Mouse (Mus musculus): ENCODE measurements at regions not wholly inside any gene's neighbourhood (a gene's known extent, or its start where the extent isn't known, plus 50 kb on each side); places are given as distances from the start of the nearest gene placed in this dataset.
"Not testable (repeated sequence)": the region's sequence is repeated elsewhere in the genome, so short reads cannot be mapped to it uniquely, and the experiment has no call there.

DNA sequence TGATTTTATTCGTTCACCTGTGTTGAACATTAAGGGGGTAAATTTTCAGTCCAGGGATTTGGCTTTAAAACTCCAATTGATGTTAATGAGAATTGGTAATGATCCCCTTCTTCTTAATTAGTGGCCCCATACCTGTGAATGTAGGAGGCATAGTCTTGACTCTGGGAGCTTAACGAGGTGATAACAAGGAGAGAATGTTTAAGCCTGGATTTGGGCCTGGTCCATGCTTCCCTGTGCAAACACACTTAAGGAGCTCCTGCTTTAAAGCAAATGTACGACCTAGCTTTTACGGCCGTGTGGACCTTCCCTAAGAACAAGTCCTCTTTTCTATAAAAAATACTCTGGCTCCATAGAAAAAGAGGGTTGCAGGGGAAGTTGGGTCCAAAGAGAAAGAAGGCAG is 206.1 kb upstream of the Zfp770 start:
- Histone ChIP-seq H3K4me2 (no peak overlapping the region), H3K4me3 (replicated peaks) (no peak overlapping the region), H3K9ac (no peak overlapping the region), H3K27me3 (no peaks in the 10 kb centered on the region), H3K36me3 (no peaks in the 10 kb centered on the region), H3K27ac (no peak overlapping the region), H3K4me1 (no peaks in the 10 kb centered on the region), H3K9me3 (replicated peaks) (no peaks in the 10 kb centered on the region)
- ATAC-seq (replicated peaks; ENCODE audit: low FRiP score), result no peak
- 44% methylated on average over 5 of the region's 5 CpGs for WGBS

DNA sequence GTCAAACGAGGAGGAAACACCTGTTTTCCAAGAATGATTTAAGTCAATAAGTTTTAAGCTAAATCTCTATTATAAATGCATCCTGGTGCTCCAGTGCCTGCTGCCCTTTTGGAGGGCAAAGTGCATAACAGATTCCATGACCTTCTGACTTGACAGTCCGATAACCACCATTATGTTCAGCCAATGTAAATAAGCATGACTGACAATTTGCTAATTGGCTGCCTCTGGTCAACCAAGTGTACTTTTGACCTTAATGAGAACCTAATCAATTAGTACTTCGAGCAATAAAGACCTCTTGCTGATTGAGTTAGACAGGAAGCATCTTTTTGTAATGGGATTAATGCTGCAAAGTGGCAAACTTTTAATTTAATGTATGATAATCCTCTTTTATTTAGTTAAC is 183.3 kb upstream of the Zfp770 start:
- Histone ChIP-seq H3K27ac (no peak overlapping the region), H3K27me3 (no peaks in the 10 kb centered on the region), H3K36me3 (no peaks in the 10 kb centered on the region), H3K4me2 (no peak overlapping the region), H3K4me3 (replicated peaks) (no peak overlapping the region), H3K4me1 (0 out of 2 replicates have a peak, but pooled peaks cover 8% of the 10 kb centered on the region), H3K9ac (no peak overlapping the region), H3K9me3 (replicated peaks) (no peaks in the 10 kb centered on the region)
- 25% methylated on average over 3 of the region's 3 CpGs for WGBS
- ATAC-seq (replicated peaks; ENCODE audit: low FRiP score), result no peak

- Histone ChIP-seq H3K4me3 (replicated peaks) (no peak overlapping the region), H3K27me3 (no peaks in the 10 kb centered on the region), H3K9ac (no peak overlapping the region), H3K9me3 (replicated peaks) (no peaks in the 10 kb centered on the region), H3K27ac (no peak overlapping the region), H3K4me1 (no peaks in the 10 kb centered on the region), H3K4me2 (no peak overlapping the region), H3K36me3 (no peaks in the 10 kb centered on the region)
- no peak for ATAC-seq (replicated peaks; ENCODE audit: low FRiP score)
- WGBS, result 85% methylated on average over 1 of the region's 1 CpGs
Observed at GRCm38 (mm10) chr2:114378844-114379533, 177.7 kb upstream of the Zfp770 start.

DNA sequence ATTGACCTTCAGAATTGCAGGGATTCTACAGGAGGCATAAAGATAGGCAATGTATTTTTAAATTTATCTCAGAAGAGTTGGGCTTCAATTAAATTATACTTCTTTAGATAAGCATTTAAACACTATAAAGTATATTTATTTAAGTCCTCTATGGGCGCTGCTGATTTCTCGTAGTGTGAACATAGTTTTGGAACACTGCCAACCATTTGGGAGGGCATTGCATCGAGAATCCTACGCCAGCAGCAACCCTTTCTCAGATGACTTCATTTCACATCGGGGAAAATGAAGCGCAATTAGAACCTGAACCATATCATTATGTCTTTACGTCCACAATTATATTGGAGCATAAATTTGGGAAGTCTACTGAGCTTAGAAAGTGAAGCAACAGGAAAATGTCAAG is 172.2 kb upstream of the Zfp770 start:
- Histone ChIP-seq H3K4me2 (no peak overlapping the region), H3K36me3 (no peaks in the 10 kb centered on the region), H3K9ac (no peak overlapping the region), H3K27me3 (no peaks in the 10 kb centered on the region), H3K4me3 (replicated peaks) (no peak overlapping the region), H3K27ac (no peak overlapping the region), H3K4me1 (no peaks in the 10 kb centered on the region), H3K9me3 (replicated peaks) (no peaks in the 10 kb centered on the region)
- no peak for ATAC-seq (replicated peaks; ENCODE audit: low FRiP score)
- 64% methylated on average over 7 of the region's 7 CpGs for WGBS

GRCm38 (mm10) chr2:114353876-114354275 is 152.6 kb upstream of the Zfp770 start:
- not testable (repeated sequence) for H3K4me1 ChIP-seq; ATAC-seq (replicated peaks; ENCODE audit: low FRiP score); H3K4me3 ChIP-seq (replicated peaks); H3K9ac ChIP-seq; H3K9me3 ChIP-seq (replicated peaks); H3K36me3 ChIP-seq; H3K27me3 ChIP-seq; H3K27ac ChIP-seq; H3K4me2 ChIP-seq
- WGBS, result 84% methylated on average over 11 of the region's 11 CpGs

- no peaks in the 10 kb centered on the region for H3K36me3 ChIP-seq
- ATAC-seq (replicated peaks; ENCODE audit: low FRiP score), result no peak
- WGBS, result 85% methylated on average over 9 of the region's 9 CpGs
- no peak overlapping the region for H3K4me2 ChIP-seq
- no peaks in the 10 kb centered on the region for H3K4me1 ChIP-seq
- H3K9me3 ChIP-seq (replicated peaks), result no peaks in the 10 kb centered on the region
- no peaks in the 10 kb centered on the region for H3K27me3 ChIP-seq
- H3K4me3 ChIP-seq (replicated peaks), result no peak overlapping the region
- H3K27ac ChIP-seq, result no peak overlapping the region
- no peak overlapping the region for H3K9ac ChIP-seq
Observed at GRCm38 (mm10) chr2:114340578-114341293, 139.5 kb upstream of the Zfp770 start.

- no peaks in the 10 kb centered on the region for H3K27me3 ChIP-seq
- H3K9ac ChIP-seq, result no peak overlapping the region
- H3K9me3 ChIP-seq (replicated peaks), result no peaks in the 10 kb centered on the region
- peaks cover 11% of the 10 kb centered on the region; the same call in 1 of the 2 replicates for H3K4me1 ChIP-seq
- H3K4me2 ChIP-seq, result no peak overlapping the region
- no peak overlapping the region for H3K4me3 ChIP-seq (replicated peaks)
- no peaks in the 10 kb centered on the region for H3K36me3 ChIP-seq
- 54% methylated on average over 3 of the region's 3 CpGs for WGBS
- H3K27ac ChIP-seq, result peak overlapping the region; percentile 38; the same call in 1 of the 2 replicates
- 0 out of 2 replicates have a peak, but pooled peaks have one; percentile 6 for ATAC-seq (replicated peaks; ENCODE audit: low FRiP score)
Observed at GRCm38 (mm10) chr2:114301746-114302145, 100.5 kb upstream of the Zfp770 start.

- H3K4me3 ChIP-seq (replicated peaks), result no peak overlapping the region
- no peaks in the 10 kb centered on the region for H3K27me3 ChIP-seq
- ATAC-seq (replicated peaks; ENCODE audit: low FRiP score), result no peak
- H3K9me3 ChIP-seq (replicated peaks), result no peaks in the 10 kb centered on the region
- 48% methylated on average over 1 of the region's 1 CpGs for WGBS
- H3K4me1 ChIP-seq, result no peaks in the 10 kb centered on the region
- H3K27ac ChIP-seq, result no peak overlapping the region
- no peak overlapping the region for H3K9ac ChIP-seq
- no peaks in the 10 kb centered on the region for H3K36me3 ChIP-seq
- H3K4me2 ChIP-seq, result no peak overlapping the region
Observed at GRCm38 (mm10) chr2:114295110-114295509, 93.8 kb upstream of the Zfp770 start.

GRCm38 (mm10) chr2:114291387-114291786 is 90.1 kb upstream of the Zfp770 start:
- Histone ChIP-seq H3K4me3 (replicated peaks) (no peak overlapping the region), H3K36me3 (no peaks in the 10 kb centered on the region), H3K4me1 (no peaks in the 10 kb centered on the region), H3K9ac (no peak overlapping the region), H3K4me2 (no peak overlapping the region), H3K27ac (no peak overlapping the region), H3K9me3 (replicated peaks) (no peaks in the 10 kb centered on the region), H3K27me3 (no peaks in the 10 kb centered on the region)
- WGBS, result 69% methylated on average over 5 of the region's 5 CpGs
- ATAC-seq (replicated peaks; ENCODE audit: low FRiP score), result no peak

- Histone ChIP-seq H3K36me3 (no peaks in the 10 kb centered on the region), H3K9me3 (replicated peaks) (no peaks in the 10 kb centered on the region)
- no peak for ATAC-seq (replicated peaks; ENCODE audit: low FRiP score)
Observed at GRCm38 (mm10) chr2:114275536-114275935, 74.3 kb upstream of the Zfp770 start.

GRCm38 (mm10) chr2:114260397-114261071 is 59.3 kb upstream of the Zfp770 start:
- 30% methylated on average over 8 of the region's 8 CpGs for WGBS
- H3K4me2 ChIP-seq, result 0 out of 2 replicates have a peak overlapping the region, but pooled peaks have one; percentile 19
- H3K27ac ChIP-seq, result peak overlapping the region; percentile 58; the same call in 1 of the 2 replicates
- H3K4me3 ChIP-seq (replicated peaks), result no peak overlapping the region
- no peaks in the 10 kb centered on the region for H3K27me3 ChIP-seq
- ATAC-seq (replicated peaks; ENCODE audit: low FRiP score), result peak; percentile 82
- peaks cover 5% of the 10 kb centered on the region; the same call in 1 of the 2 replicates for H3K4me1 ChIP-seq
- no peaks in the 10 kb centered on the region for H3K9me3 ChIP-seq (replicated peaks)
- no peak overlapping the region for H3K9ac ChIP-seq
- no peaks in the 10 kb centered on the region for H3K36me3 ChIP-seq

More at GRCm38 (mm10) chr2:114275536-114275935, 74.3 kb upstream of the Zfp770 start:
- Histone ChIP-seq H3K27me3 (no peaks in the 10 kb centered on the region), H3K9ac (no peak overlapping the region), H3K4me1 (no peaks in the 10 kb centered on the region), H3K27ac (no peak overlapping the region), H3K4me3 (replicated peaks) (no peak overlapping the region), H3K4me2 (no peak overlapping the region)

- no peak overlapping the region for H3K4me2 ChIP-seq
- H3K36me3 ChIP-seq, result no peaks in the 10 kb centered on the region
- 79% methylated on average over 4 of the region's 4 CpGs for WGBS
- H3K9me3 ChIP-seq (replicated peaks), result no peaks in the 10 kb centered on the region
- H3K4me1 ChIP-seq, result peaks cover 5% of the 10 kb centered on the region; the same call in 1 of the 2 replicates
- H3K9ac ChIP-seq, result no peak overlapping the region
- no peak for ATAC-seq (replicated peaks; ENCODE audit: low FRiP score)
- H3K27me3 ChIP-seq, result no peaks in the 10 kb centered on the region
- H3K4me3 ChIP-seq (replicated peaks), result no peak overlapping the region
- H3K27ac ChIP-seq, result no peak overlapping the region
Observed at GRCm38 (mm10) chr2:114259539-114259938, 58.3 kb upstream of the Zfp770 start.
